Mouse (Mus musculus): ENCODE data around the gene Tbc1d10c. TPM values are rescaled to one million over a fixed set of nuclear protein-coding genes. Genes with fewer than 3 reads are reported as not detected.

The Tbc1d10c gene
- polyA plus RNA-seq, 1 experiment from 2014 or later, result 0.43 TPM

Small RNAs within 50 kb of the gene (microRNA-seq; reads per million reads assigned to microRNA genes)
- not detected for gene Gm26115 (ENCODE audit: insufficient number of aligned reads)

Other genes starting within 250 kb of the Tbc1d10c start
- not detected in 2 replicates for gene Aldh3b3, start 232.6 kb downstream of the Tbc1d10c start, polyA plus RNA-seq (2014; fragmentation: Nextera tagmentation; extraction: Ambion mirVana)
- gene Aldh3b2, start 219.0 kb downstream of the Tbc1d10c start, polyA plus RNA-seq (2014; fragmentation: Nextera tagmentation; extraction: Ambion mirVana), result 0.73 and 1.0 TPM in 2 replicates
- gene Acy3, start 204.7 kb downstream of the Tbc1d10c start, polyA plus RNA-seq (2014; fragmentation: Nextera tagmentation; extraction: Ambion mirVana), result 1.7 and 2.3 TPM in 2 replicates
- gene Tbx10, start 198.5 kb downstream of the Tbc1d10c start, polyA plus RNA-seq (2014; fragmentation: Nextera tagmentation; extraction: Ambion mirVana), result not detected in 2 replicates
- 21.2 and 21.9 TPM in 2 replicates for gene Nudt8, start 190.7 kb downstream of the Tbc1d10c start, polyA plus RNA-seq (2014; fragmentation: Nextera tagmentation; extraction: Ambion mirVana)
- gene Gm49405, start 190.7 kb downstream of the Tbc1d10c start, polyA plus RNA-seq (2014; fragmentation: Nextera tagmentation; extraction: Ambion mirVana), result 3.0 TPM in 2 replicates
- gene Doc2g, start 188.0 kb downstream of the Tbc1d10c start, polyA plus RNA-seq (2014; fragmentation: Nextera tagmentation; extraction: Ambion mirVana), result 3.8 and 4.2 TPM in 2 replicates
- 174 and 198 TPM in 2 replicates for gene Ndufv1, start 178.5 kb downstream of the Tbc1d10c start, polyA plus RNA-seq (2014; fragmentation: Nextera tagmentation; extraction: Ambion mirVana)
- 347 and 365 TPM in 2 replicates for gene Gstp1, start 153.3 kb downstream of the Tbc1d10c start, polyA plus RNA-seq (2014; fragmentation: Nextera tagmentation; extraction: Ambion mirVana)
- gene Gstp2, start 145.3 kb downstream of the Tbc1d10c start, polyA plus RNA-seq (2014; fragmentation: Nextera tagmentation; extraction: Ambion mirVana), result 1.4 and 1.8 TPM in 2 replicates
- gene Gstp3, start 131.7 kb downstream of the Tbc1d10c start, polyA plus RNA-seq (2014; fragmentation: Nextera tagmentation; extraction: Ambion mirVana), result not detected in 2 replicates
- not detected in 2 replicates for gene Cabp2, start 109.7 kb downstream of the Tbc1d10c start, polyA plus RNA-seq (2014; fragmentation: Nextera tagmentation; extraction: Ambion mirVana)
- gene Cdk2ap2, start 94.1 kb downstream of the Tbc1d10c start, polyA plus RNA-seq (2014; fragmentation: Nextera tagmentation; extraction: Ambion mirVana), result 73.6 and 83.9 TPM in 2 replicates
- 13.9 and 18.0 TPM in 2 replicates for gene Pitpnm1, start 91.3 kb downstream of the Tbc1d10c start, polyA plus RNA-seq (2014; fragmentation: Nextera tagmentation; extraction: Ambion mirVana)
- gene Aip, start 65.4 kb downstream of the Tbc1d10c start, polyA plus RNA-seq (2014; fragmentation: Nextera tagmentation; extraction: Ambion mirVana), result 52.3 and 59.0 TPM in 2 replicates
- not detected in 2 replicates for gene Gpr152, start 51.5 kb downstream of the Tbc1d10c start, polyA plus RNA-seq (2014; fragmentation: Nextera tagmentation; extraction: Ambion mirVana)
- gene Cabp4, start 47.3 kb downstream of the Tbc1d10c start, polyA plus RNA-seq (2014; fragmentation: Nextera tagmentation; extraction: Ambion mirVana), result not detected in 2 replicates
- 119 and 128 TPM in 2 replicates for gene Coro1b, start 42.7 kb downstream of the Tbc1d10c start, polyA plus RNA-seq (2014; fragmentation: Nextera tagmentation; extraction: Ambion mirVana)
- gene Ptprcap, start 37.7 kb downstream of the Tbc1d10c start, polyA plus RNA-seq (2014; fragmentation: Nextera tagmentation; extraction: Ambion mirVana), result 0.52 and 0.96 TPM in 2 replicates
- 50.1 and 55.8 TPM in 2 replicates for gene Rps6kb2, start 27.9 kb downstream of the Tbc1d10c start, polyA plus RNA-seq (2014; fragmentation: Nextera tagmentation; extraction: Ambion mirVana)
- 3.1 and 3.2 TPM in 2 replicates for gene Carns1, start 15.8 kb downstream of the Tbc1d10c start, polyA plus RNA-seq (2014; fragmentation: Nextera tagmentation; extraction: Ambion mirVana)
- 856 and 864 TPM in 2 replicates for gene Ppp1ca, start 781 bp upstream of the Tbc1d10c start, polyA plus RNA-seq (2014; fragmentation: Nextera tagmentation; extraction: Ambion mirVana)
- 49.9 and 52.6 TPM in 2 replicates for gene Rad9a, start 10.4 kb upstream of the Tbc1d10c start, polyA plus RNA-seq (2014; fragmentation: Nextera tagmentation; extraction: Ambion mirVana)
- gene Clcf1, start 23.0 kb upstream of the Tbc1d10c start, polyA plus RNA-seq (2014; fragmentation: Nextera tagmentation; extraction: Ambion mirVana), result 1.0 and 1.8 TPM in 2 replicates
- gene AC109138.7, start 23.1 kb upstream of the Tbc1d10c start, polyA plus RNA-seq (2014; fragmentation: Nextera tagmentation; extraction: Ambion mirVana), result not detected in 2 replicates
- 8.0 and 8.8 TPM in 2 replicates for gene Pold4, start 40.6 kb upstream of the Tbc1d10c start, polyA plus RNA-seq (2014; fragmentation: Nextera tagmentation; extraction: Ambion mirVana)
- 3.3 and 4.2 TPM in 2 replicates for gene Ssh3, start 77.9 kb upstream of the Tbc1d10c start, polyA plus RNA-seq (2014; fragmentation: Nextera tagmentation; extraction: Ambion mirVana)
- 9.5 and 12.1 TPM in 2 replicates for gene Ankrd13d, start 91.9 kb upstream of the Tbc1d10c start, polyA plus RNA-seq (2014; fragmentation: Nextera tagmentation; extraction: Ambion mirVana)
- gene Grk2, start 114.9 kb upstream of the Tbc1d10c start, polyA plus RNA-seq (2014; fragmentation: Nextera tagmentation; extraction: Ambion mirVana), result 18.1 and 19.7 TPM in 2 replicates
- 57.9 and 60.8 TPM in 2 replicates for gene Kdm2a, start 207.0 kb upstream of the Tbc1d10c start, polyA plus RNA-seq (2014; fragmentation: Nextera tagmentation; extraction: Ambion mirVana)
- 10.9 and 13.4 TPM in 2 replicates for gene Rhod, start 248.1 kb upstream of the Tbc1d10c start, polyA plus RNA-seq (2014; fragmentation: Nextera tagmentation; extraction: Ambion mirVana)